ENCODE assay signal across 20 mouse cellular contexts in genomic region chr12:29164701-29165100, GRCm38 (mm10).
DNase-seq lines count a peak whose midpoint lies in the region; ATAC-seq and TF ChIP-seq lines count a peak whose summit lies in the region.
"Had no signal": no experiment of that assay in that cellular context is flagged by ENCODE, and none has a peak within 500 bp of the region (broad histone marks: within the 10 kb centered on the region; RNA-seq: fewer than 3 reads in every experiment).

No protein-coding gene starts in this region.

- H3K27me3 ChIP-seq in forebrain, embryonic 14.5 days (replicated peaks; ENCODE audit: control insufficient read depth, insufficient read depth, low read length): no peaks in the 10 kb centered on the region
- H3K27me3 ChIP-seq in forebrain, embryonic 16.5 days (replicated peaks; ENCODE audit: control insufficient read depth, insufficient read depth, low read length): no peaks in the 10 kb centered on the region
- H3K27me3 ChIP-seq: CH12.LX, Patski had no signal

- H3K36me3 ChIP-seq in forebrain, embryonic 14.5 days (ENCODE audit: control insufficient read depth, insufficient read depth, low read length): no peaks in the 10 kb centered on the region
- H3K36me3 ChIP-seq in forebrain, embryonic 16.5 days (ENCODE audit: control insufficient read depth, insufficient read depth): no peaks in the 10 kb centered on the region
- H3K36me3 ChIP-seq: G1E had no signal

- H3K4me1 ChIP-seq in forebrain, embryonic 14.5 days (ENCODE audit: control insufficient read depth, insufficient read depth, low read length): no peaks in the 10 kb centered on the region
- H3K4me1 ChIP-seq in forebrain, embryonic 16.5 days (replicated peaks; ENCODE audit: control insufficient read depth, insufficient read depth, low read length): no peaks in the 10 kb centered on the region; the same call in 1 of the 2 replicates

- no peaks in the 10 kb centered on the region for H3K9me3 ChIP-seq in forebrain, embryonic 14.5 days (replicated peaks; ENCODE audit: control insufficient read depth, low read length)
- H3K9me3 ChIP-seq in forebrain, embryonic 16.5 days (ENCODE audit: control insufficient read depth, low read length): no peaks in the 10 kb centered on the region

- no peak overlapping the region for H3K27ac ChIP-seq in forebrain, embryonic 14.5 days (ENCODE audit: low read depth, low read length)
- no peak overlapping the region for H3K27ac ChIP-seq in forebrain, embryonic 16.5 days (ENCODE audit: low read length)

- no peak overlapping the region for H3K4me3 ChIP-seq in forebrain, embryonic 14.5 days (ENCODE audit: low read depth, low read length)
- no peak overlapping the region for H3K4me3 ChIP-seq in forebrain, embryonic 16.5 days (replicated peaks; ENCODE audit: low read length)

- TF ChIP-seq POLR2A in brain, embryonic 14.5 days (IDR thresholded peaks at IDR 0.05; ENCODE audit: borderline replicate concordance, extremely low read depth, insufficient read depth, insufficient read length, poor library complexity, severe bottlenecking): no peak

- WGBS in forebrain, embryonic 14.5 days: 30% methylated on average over 2 of the region's 2 CpGs
- WGBS in forebrain, embryonic 16.5 days: 35% methylated on average over 2 of the region's 2 CpGs

- no peak overlapping the region for H3K4me2 ChIP-seq in forebrain, embryonic 14.5 days (ENCODE audit: low read length)
- no peak overlapping the region for H3K4me2 ChIP-seq in forebrain, embryonic 16.5 days (ENCODE audit: low read length)

- ATAC-seq in forebrain, embryonic 14.5 days: peak; percentile 46; the same call in 1 of the 2 replicates
- ATAC-seq in forebrain, embryonic 16.5 days: no peak
- ATAC-seq: activated CD4-positive, CD25-positive, alpha-beta regulatory T cell, adult 4 months; CD4-positive, CD25-positive, alpha-beta regulatory T cell, adult 4 months; Patski had no signal

- H3K9ac ChIP-seq in forebrain, embryonic 14.5 days (ENCODE audit: low read length): no peak overlapping the region
- no peak overlapping the region for H3K9ac ChIP-seq in forebrain, embryonic 16.5 days (replicated peaks; ENCODE audit: low read depth, low read length)

- TF ChIP-seq CTCF in brain, embryonic 14.5 days (IDR thresholded peaks at IDR 0.05; ENCODE audit: borderline replicate concordance, extremely low read depth, insufficient read depth, insufficient read length): no peak

- DNase-seq in forebrain, embryonic 14.5 days (ENCODE audit: low spot score): peak; percentile 63
- DNase-seq in brain, embryonic 14.5 days (ENCODE audit: low read depth): peak; percentile 69
- no peak for DNase-seq in right cerebral cortex, postnatal 25 days
- DNase-seq: adrenal gland, adult 2 months; adrenal gland, adult 8-10 months; adrenal gland, postnatal 10 days; adrenal gland, postnatal 14 days; adrenal gland, postnatal 25 days; adrenal gland, postnatal 36 days; B cell, adult 2 months; cerebellum, adult 11 months; cerebellum, adult 11-12 months; cerebellum, adult 18-20 months; cerebellum, adult 2 months had no signal
